Mouse (Mus musculus): ENCODE measurements around the gene Abcb7. TPM values are rescaled to one million over a fixed set of nuclear protein-coding genes. Genes with fewer than 3 reads are reported as not detected.

Abcb7 gene
- polyA plus RNA-seq (2015; fragmentation: Nextera tagmentation; extraction: Ambion mirVana), result 7.1 and 7.2 TPM in 2 replicates

GRCm38 (mm10) chrX:104413183-104413983, at the start of gene Abcb7:
Gene Abcb7, minus strand, starts transcription at chrX:104413856.
- Histone ChIP-seq H3K4me3 (peak within 1 kb of the TSS; percentile 60), H3K36me3 (no peaks in the 10 kb centered on the region), H3K4me2 (peak within 1 kb of the TSS; percentile 53), H3K9me3 (no peaks in the 10 kb centered on the region), H3K27me3 (peaks cover 34% of the 10 kb centered on the region), H3K4me1 (no peaks in the 10 kb centered on the region), H3K9ac (peak within 1 kb of the TSS; percentile 82), H3K27ac (peak within 1 kb of the TSS; percentile 95)
- WGBS, result 19% methylated on average over 58 of the region's 58 CpGs
- ATAC-seq (ENCODE audit: insufficient number of reproducible peaks, insufficient read depth, low FRiP score, low TSS enrichment, low read depth), result peak; percentile 52

GRCm38 (mm10) chrX:104461755-104462154, 48.1 kb upstream of the Abcb7 start:
- H3K9ac ChIP-seq, result no peak overlapping the region
- no peaks in the 10 kb centered on the region for H3K4me1 ChIP-seq
- H3K27me3 ChIP-seq, result peaks cover 5% of the 10 kb centered on the region; the same call in 1 of the 2 replicates
- no peaks in the 10 kb centered on the region for H3K9me3 ChIP-seq
- WGBS, result 37% methylated on average over 2 of the region's 2 CpGs
- H3K27ac ChIP-seq, result no peak overlapping the region
- H3K36me3 ChIP-seq, result no peaks in the 10 kb centered on the region
- no peak overlapping the region for H3K4me3 ChIP-seq
- H3K4me2 ChIP-seq, result no peak overlapping the region
- no peak for ATAC-seq (ENCODE audit: insufficient number of reproducible peaks, insufficient read depth, low FRiP score, low TSS enrichment, low read depth)

GRCm38 (mm10) chrX:104452433-104452832, 38.8 kb upstream of the Abcb7 start:
- Histone ChIP-seq H3K36me3 (no peaks in the 10 kb centered on the region), H3K4me1 (no peaks in the 10 kb centered on the region), H3K4me3 (no peak overlapping the region), H3K27me3 (peaks cover 18% of the 10 kb centered on the region; the same call in 1 of the 2 replicates), H3K27ac (no peak overlapping the region), H3K9ac (no peak overlapping the region), H3K4me2 (no peak overlapping the region), H3K9me3 (no peaks in the 10 kb centered on the region)
- 95% methylated on average over 1 of the region's 1 CpGs for WGBS
- ATAC-seq (ENCODE audit: insufficient number of reproducible peaks, insufficient read depth, low FRiP score, low TSS enrichment, low read depth), result no peak

GRCm38 (mm10) chrX:104433456-104433855, 19.8 kb upstream of the Abcb7 start:
- 31% methylated on average over 1 of the region's 1 CpGs for WGBS
- Histone ChIP-seq H3K27me3 (peaks cover 22% of the 10 kb centered on the region), H3K27ac (no peak overlapping the region), H3K9ac (no peak overlapping the region), H3K4me3 (no peak overlapping the region), H3K4me2 (no peak overlapping the region), H3K4me1 (no peaks in the 10 kb centered on the region), H3K9me3 (no peaks in the 10 kb centered on the region), H3K36me3 (no peaks in the 10 kb centered on the region)
- ATAC-seq (ENCODE audit: insufficient number of reproducible peaks, insufficient read depth, low FRiP score, low TSS enrichment, low read depth), result no peak

GRCm38 (mm10) chrX:104428108-104428507, 14.5 kb upstream of the Abcb7 start:
- no peak overlapping the region for H3K4me2 ChIP-seq
- H3K27me3 ChIP-seq, result peaks cover 13% of the 10 kb centered on the region
- ATAC-seq (ENCODE audit: insufficient number of reproducible peaks, insufficient read depth, low FRiP score, low TSS enrichment, low read depth), result no peak
- 85% methylated on average over 3 of the region's 3 CpGs for WGBS
- no peak overlapping the region for H3K9ac ChIP-seq
- no peaks in the 10 kb centered on the region for H3K4me1 ChIP-seq
- H3K27ac ChIP-seq, result no peak overlapping the region
- H3K4me3 ChIP-seq, result no peak overlapping the region
- no peaks in the 10 kb centered on the region for H3K9me3 ChIP-seq
- no peaks in the 10 kb centered on the region for H3K36me3 ChIP-seq

- peak overlapping the region; percentile 82; the same call in 1 of the 2 replicates for H3K9ac ChIP-seq
- peak overlapping the region; percentile 53 for H3K4me2 ChIP-seq
- peaks cover 36% of the 10 kb centered on the region for H3K27me3 ChIP-seq
- ATAC-seq (ENCODE audit: insufficient number of reproducible peaks, insufficient read depth, low FRiP score, low TSS enrichment, low read depth), result no peak
- peak overlapping the region; percentile 95; the same call in 1 of the 2 replicates for H3K27ac ChIP-seq
- H3K4me1 ChIP-seq, result no peaks in the 10 kb centered on the region
- H3K4me3 ChIP-seq, result peak overlapping the region; percentile 60
- H3K9me3 ChIP-seq, result no peaks in the 10 kb centered on the region
- WGBS, result 46% methylated on average over 7 of the region's 7 CpGs
- no peaks in the 10 kb centered on the region for H3K36me3 ChIP-seq
Observed at GRCm38 (mm10) chrX:104413995-104414394, 339 bp upstream of the Abcb7 start.

GRCm38 (mm10) chrX:104408137-104408536, 5.5 kb downstream of the Abcb7 start:
- Histone ChIP-seq H3K36me3 (no peaks in the 10 kb centered on the region), H3K27ac (no peak overlapping the region), H3K27me3 (peaks cover 14% of the 10 kb centered on the region), H3K4me3 (no peak overlapping the region), H3K9me3 (no peaks in the 10 kb centered on the region), H3K4me1 (no peaks in the 10 kb centered on the region), H3K9ac (no peak overlapping the region), H3K4me2 (no peak overlapping the region)
- ATAC-seq (ENCODE audit: insufficient number of reproducible peaks, insufficient read depth, low FRiP score, low TSS enrichment, low read depth), result no peak

GRCm38 (mm10) chrX:104402463-104402862, 11.2 kb downstream of the Abcb7 start:
- Histone ChIP-seq H3K4me3 (no peak overlapping the region), H3K36me3 (no peaks in the 10 kb centered on the region), H3K4me1 (no peaks in the 10 kb centered on the region), H3K27ac (no peak overlapping the region), H3K27me3 (peaks cover 11% of the 10 kb centered on the region), H3K9me3 (no peaks in the 10 kb centered on the region), H3K4me2 (no peak overlapping the region), H3K9ac (no peak overlapping the region)
- 83% methylated on average over 5 of the region's 5 CpGs for WGBS
- no peak for ATAC-seq (ENCODE audit: insufficient number of reproducible peaks, insufficient read depth, low FRiP score, low TSS enrichment, low read depth)

- no peak for ATAC-seq (ENCODE audit: insufficient number of reproducible peaks, insufficient read depth, low FRiP score, low TSS enrichment, low read depth)
- H3K9ac ChIP-seq, result no peak overlapping the region
- H3K36me3 ChIP-seq, result no peaks in the 10 kb centered on the region
- WGBS, result 93% methylated on average over 1 of the region's 1 CpGs
- H3K4me3 ChIP-seq, result no peak overlapping the region
- H3K4me2 ChIP-seq, result no peak overlapping the region
- H3K27ac ChIP-seq, result no peak overlapping the region
- no peaks in the 10 kb centered on the region for H3K4me1 ChIP-seq
- H3K27me3 ChIP-seq, result peaks cover 11% of the 10 kb centered on the region; the same call in 1 of the 2 replicates
- H3K9me3 ChIP-seq, result no peaks in the 10 kb centered on the region
Observed at GRCm38 (mm10) chrX:104401134-104401533, 12.5 kb downstream of the Abcb7 start.

GRCm38 (mm10) chrX:104397526-104397925, 16.1 kb downstream of the Abcb7 start:
- Histone ChIP-seq H3K4me2 (no peak overlapping the region), H3K36me3 (no peaks in the 10 kb centered on the region), H3K4me1 (no peaks in the 10 kb centered on the region), H3K27ac (no peak overlapping the region), H3K4me3 (no peak overlapping the region), H3K9ac (no peak overlapping the region), H3K27me3 (peaks cover 8% of the 10 kb centered on the region; the same call in 1 of the 2 replicates), H3K9me3 (no peaks in the 10 kb centered on the region)
- ATAC-seq (ENCODE audit: insufficient number of reproducible peaks, insufficient read depth, low FRiP score, low TSS enrichment, low read depth), result no peak
- WGBS, result 56% methylated on average over 1 of the region's 1 CpGs

- Histone ChIP-seq H3K27me3 (peaks cover 23% of the 10 kb centered on the region; the same call in 1 of the 2 replicates), H3K4me3 (no peak overlapping the region), H3K9me3 (no peaks in the 10 kb centered on the region), H3K27ac (no peak overlapping the region), H3K9ac (no peak overlapping the region), H3K4me2 (no peak overlapping the region), H3K4me1 (no peaks in the 10 kb centered on the region), H3K36me3 (no peaks in the 10 kb centered on the region)
- no peak for ATAC-seq (ENCODE audit: insufficient number of reproducible peaks, insufficient read depth, low FRiP score, low TSS enrichment, low read depth)
Observed at GRCm38 (mm10) chrX:104359686-104360085, 54.0 kb downstream of the Abcb7 start.

GRCm38 (mm10) chrX:104355842-104356241, 57.8 kb downstream of the Abcb7 start:
- Histone ChIP-seq H3K4me1 (no peaks in the 10 kb centered on the region), H3K4me2 (no peak overlapping the region), H3K27me3 (peaks cover 17% of the 10 kb centered on the region; the same call in 1 of the 2 replicates), H3K36me3 (no peaks in the 10 kb centered on the region), H3K27ac (no peak overlapping the region), H3K4me3 (no peak overlapping the region), H3K9me3 (no peaks in the 10 kb centered on the region), H3K9ac (no peak overlapping the region)
- 78% methylated on average over 1 of the region's 1 CpGs for WGBS
- no peak for ATAC-seq (ENCODE audit: insufficient number of reproducible peaks, insufficient read depth, low FRiP score, low TSS enrichment, low read depth)

Data from embryonic facial prominence, embryonic 13.5 days (tissue).